Mouse (Mus musculus) forebrain, embryonic 12.5 days (tissue): ENCODE results near the gene Edf1. TPM values are rescaled to one million over a fixed set of nuclear protein-coding genes. Genes with fewer than 3 reads are reported as not detected.

Experiments
- ATAC-seq: fragments of 200-750 bp; cut with Nextera tagmentation; 2 replicates; pipeline ENCODE4 v1.8.0; 2017; ENCODE audit warnings: moderate TSS enrichment; ENCODE audit not compliant: low FRiP score
- H3K27ac ChIP-seq: fragments of 300-500 bp; sonication (generic); 2 replicates; pipeline ENCODE4 v1.5.1; 2016; ENCODE audit warnings: mild to moderate bottlenecking
- H3K27me3 ChIP-seq: fragments of 300-500 bp; sonication (generic); 2 replicates; pipeline ENCODE4 v1.6.1; 2016; ENCODE audit warnings: mild to moderate bottlenecking
- H3K36me3 ChIP-seq: fragments of 300-500 bp; sonication (generic); replicated peaks from 2 replicates; pipeline ENCODE4 v1.6.1; 2016; ENCODE audit warnings: mild to moderate bottlenecking
- H3K4me1 ChIP-seq: fragments of 300-500 bp; sonication (generic); 2 replicates; pipeline ENCODE4 v1.6.1; 2016
- H3K4me2 ChIP-seq: fragments of 300-500 bp; sonication (generic); 2 replicates; pipeline ENCODE4 v1.6.1; 2016; ENCODE audit warnings: mild to moderate bottlenecking, moderate library complexity
- H3K4me3 ChIP-seq: fragments of 300-500 bp; sonication (generic); replicated peaks from 2 replicates; pipeline ENCODE4 v1.5.1; 2016; ENCODE audit warnings: mild to moderate bottlenecking
- H3K9ac ChIP-seq: fragments of 300-500 bp; sonication (generic); 2 replicates; pipeline ENCODE4 v1.6.1; 2016; ENCODE audit warnings: mild to moderate bottlenecking
- H3K9me3 ChIP-seq: fragments of 300-500 bp; sonication (generic); 2 replicates; pipeline ENCODE4 v1.6.1; 2016
- WGBS: fragments of 180-500 bp; shearing (Covaris S2); methylation state at CpG from one replicate; pipeline ENCODE4 v1.1.7; 2016; 5-methylcytosine and 5-hydroxymethylcytosine counted together
- polyA plus RNA-seq: library from polyadenylated mRNA; unstranded; fragments of >200 nt; fragmentation: Nextera tagmentation; extraction: Ambion mirVana; gene quantifications from 2 replicates; pipeline ENCODE4 v1.2.1, GENCODE M21; 2016

Edf1 gene
- 332 and 360 TPM in 2 replicates for polyA plus RNA-seq

DNA sequence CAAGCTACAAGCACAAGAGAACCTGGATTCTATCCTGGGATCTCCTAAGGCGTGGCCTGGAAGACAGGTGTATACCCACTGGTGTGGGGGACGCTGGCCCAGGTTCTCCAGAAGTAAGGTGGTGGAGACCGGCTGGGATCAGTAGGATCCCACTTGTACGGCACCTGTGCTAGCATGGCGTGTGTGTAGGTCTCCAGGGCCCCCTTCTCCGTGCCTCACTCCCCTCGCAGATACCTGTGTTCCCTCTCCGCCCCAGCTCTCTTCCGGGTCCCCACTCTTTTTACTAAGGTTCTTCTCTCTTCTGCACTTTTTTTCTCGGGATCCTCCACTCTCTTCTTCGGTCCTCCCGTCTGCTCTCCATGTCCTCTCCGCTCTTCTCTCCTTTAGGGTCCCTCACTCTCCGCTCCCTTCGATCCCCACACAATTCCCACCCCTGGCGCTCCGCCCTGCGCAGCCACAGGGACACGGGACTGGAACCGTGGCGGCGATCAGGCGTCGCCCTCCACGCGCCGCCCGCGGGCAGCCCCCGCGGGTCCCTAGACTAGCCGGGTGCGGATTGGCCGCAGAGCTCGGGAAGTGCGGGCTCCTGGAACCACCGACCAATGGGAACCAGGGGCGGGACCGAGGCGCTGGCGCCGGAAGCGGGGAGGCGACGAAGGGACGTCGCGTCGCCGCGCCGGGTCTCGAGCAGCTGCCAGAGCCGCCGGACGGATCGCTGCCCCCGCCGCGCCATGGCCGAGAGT lies at the start of gene Edf1:
Gene Edf1, plus strand, starts transcription at position 627 of the 743 bp plus-strand sequence.
- H3K27ac ChIP-seq: peak within 1 kb of the TSS; percentile 77
- H3K4me1 ChIP-seq: peaks cover 22% of the 10 kb centered on the region
- peak within 1 kb of the TSS; percentile 95 for H3K4me3 ChIP-seq
- ATAC-seq: peak; percentile 99
- no peaks in the 10 kb centered on the region for H3K9me3 ChIP-seq
- no peaks in the 10 kb centered on the region for H3K27me3 ChIP-seq
- peak within 1 kb of the TSS; percentile 94 for H3K4me2 ChIP-seq
- H3K36me3 ChIP-seq: peaks cover 27% of the 10 kb centered on the region
- under 1% methylated on average over 60 of the region's 61 CpGs for WGBS
- H3K9ac ChIP-seq: peak within 1 kb of the TSS; percentile 96

DNA sequence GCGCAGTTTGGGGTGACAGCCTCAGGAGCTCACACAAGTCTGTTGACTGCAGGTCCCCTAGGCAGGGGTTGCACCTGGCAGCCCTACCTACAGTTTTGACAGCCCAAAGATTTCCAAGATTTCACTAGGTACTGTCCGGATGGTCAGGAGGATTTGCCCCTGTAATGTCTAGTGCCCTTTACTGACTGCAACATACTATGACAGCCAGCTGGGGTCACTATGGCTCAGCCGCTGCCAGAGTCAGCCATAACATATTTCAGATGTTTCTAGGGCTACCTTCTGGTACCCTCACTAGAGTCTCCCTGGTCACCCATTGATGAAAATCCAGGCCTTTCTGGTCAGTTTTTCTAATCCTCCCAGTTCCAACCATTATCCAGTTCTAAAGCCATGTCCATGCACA lies 47.7 kb upstream of the Edf1 start:
- Histone ChIP-seq H3K36me3 (peaks cover 13% of the 10 kb centered on the region), H3K4me1 (no peaks in the 10 kb centered on the region), H3K4me2 (no peak overlapping the region), H3K4me3 (no peak overlapping the region), H3K27me3 (peaks cover 2% of the 10 kb centered on the region; the same call in 1 of the 2 replicates), H3K9me3 (no peaks in the 10 kb centered on the region), H3K9ac (no peak overlapping the region), H3K27ac (no peak overlapping the region)
- 66% methylated on average over 3 of the region's 3 CpGs for WGBS
- no peak for ATAC-seq

GRCm38 (mm10) chr2:25526510-25527302 lies 30.9 kb upstream of the Edf1 start:
- H3K36me3 ChIP-seq: peaks cover 92% of the 10 kb centered on the region
- no peaks in the 10 kb centered on the region for H3K9me3 ChIP-seq
- H3K9ac ChIP-seq: no peak overlapping the region
- no peak overlapping the region for H3K27ac ChIP-seq
- H3K4me1 ChIP-seq: no peaks in the 10 kb centered on the region
- H3K27me3 ChIP-seq: no peaks in the 10 kb centered on the region
- H3K4me3 ChIP-seq: no peak overlapping the region
- ATAC-seq: no peak
- no peak overlapping the region for H3K4me2 ChIP-seq
- 90% methylated on average over 9 of the region's 9 CpGs for WGBS

DNA sequence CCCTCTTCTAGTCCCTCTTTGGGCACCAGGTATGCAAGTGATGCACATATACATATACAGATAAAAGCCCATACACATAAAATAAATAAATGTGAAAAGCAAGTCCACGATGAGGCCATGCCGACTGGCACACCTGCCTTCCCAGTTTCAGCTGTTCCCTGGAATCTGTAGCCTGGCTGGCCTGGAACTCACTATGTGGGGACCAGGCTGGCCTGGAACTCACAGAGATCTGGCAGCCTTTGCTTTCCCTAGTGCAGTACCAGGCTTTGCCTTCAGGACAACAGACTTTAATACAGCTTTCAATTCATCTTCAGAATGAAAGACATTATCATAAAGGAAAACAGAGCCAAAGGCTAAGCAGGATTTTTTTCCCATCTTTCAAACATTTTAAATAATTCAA lies 23.9 kb upstream of the Edf1 start:
- no peak for ATAC-seq
- no peak overlapping the region for H3K27ac ChIP-seq
- H3K4me1 ChIP-seq: no peaks in the 10 kb centered on the region
- H3K4me2 ChIP-seq: no peak overlapping the region
- H3K27me3 ChIP-seq: no peaks in the 10 kb centered on the region
- 92% methylated on average over 2 of the region's 2 CpGs for WGBS
- no peak overlapping the region for H3K4me3 ChIP-seq
- H3K9me3 ChIP-seq: no peaks in the 10 kb centered on the region
- H3K36me3 ChIP-seq: peaks cover 87% of the 10 kb centered on the region
- no peak overlapping the region for H3K9ac ChIP-seq

DNA sequence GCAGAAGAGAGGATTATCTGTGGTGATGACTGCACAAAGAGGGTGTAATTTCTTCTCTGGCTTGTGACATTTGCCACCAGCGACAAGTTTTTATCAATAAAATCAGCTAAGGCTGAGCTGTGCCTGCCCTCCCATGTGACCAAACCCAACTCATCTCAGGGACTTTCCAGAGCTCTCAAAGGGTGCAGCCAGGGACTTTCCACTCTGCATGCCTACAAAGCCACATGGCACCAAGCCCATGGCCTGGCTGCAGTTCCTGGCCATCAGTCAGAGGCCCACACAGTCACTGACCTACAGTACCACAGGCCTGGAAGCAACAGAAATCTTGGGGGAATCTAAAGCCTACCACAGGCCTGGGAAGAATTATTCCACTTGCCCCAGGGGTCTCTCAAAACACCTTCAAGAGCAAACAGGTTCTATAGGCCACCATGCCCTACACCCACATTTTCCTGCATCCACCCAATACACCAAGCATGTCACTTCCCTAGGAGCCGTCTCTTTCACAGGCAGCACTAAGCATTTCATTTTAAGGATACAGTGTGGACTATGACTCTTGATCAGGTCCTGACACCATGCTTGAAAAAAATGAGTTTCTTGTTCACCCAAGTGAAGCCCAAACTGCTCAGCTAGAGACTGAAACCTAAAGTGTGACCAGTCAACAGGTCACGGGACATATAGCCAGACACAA lies 23.3 kb upstream of the Edf1 start:
- Histone ChIP-seq H3K36me3 (peaks cover 84% of the 10 kb centered on the region), H3K27ac (no peak overlapping the region), H3K27me3 (no peaks in the 10 kb centered on the region), H3K4me2 (no peak overlapping the region), H3K9me3 (no peaks in the 10 kb centered on the region), H3K9ac (no peak overlapping the region), H3K4me3 (no peak overlapping the region), H3K4me1 (no peaks in the 10 kb centered on the region)
- ATAC-seq: no peak
- 94% methylated on average over 3 of the region's 3 CpGs for WGBS

GRCm38 (mm10) chr2:25534866-25535182 lies 22.8 kb upstream of the Edf1 start:
- 84% methylated on average over 2 of the region's 2 CpGs for WGBS
- H3K36me3 ChIP-seq: peaks cover 83% of the 10 kb centered on the region
- no peak for ATAC-seq
- H3K9me3 ChIP-seq: no peaks in the 10 kb centered on the region
- H3K9ac ChIP-seq: no peak overlapping the region
- H3K27ac ChIP-seq: no peak overlapping the region
- H3K4me3 ChIP-seq: no peak overlapping the region
- H3K4me1 ChIP-seq: no peaks in the 10 kb centered on the region
- H3K4me2 ChIP-seq: no peak overlapping the region
- no peaks in the 10 kb centered on the region for H3K27me3 ChIP-seq

GRCm38 (mm10) chr2:25536531-25536930 lies 21.1 kb upstream of the Edf1 start:
- Histone ChIP-seq H3K27me3 (no peaks in the 10 kb centered on the region), H3K36me3 (peaks cover 68% of the 10 kb centered on the region), H3K4me2 (no peak overlapping the region), H3K4me3 (no peak overlapping the region), H3K9ac (no peak overlapping the region), H3K27ac (no peak overlapping the region), H3K4me1 (no peaks in the 10 kb centered on the region), H3K9me3 (no peaks in the 10 kb centered on the region)
- no peak for ATAC-seq
- WGBS: 96% methylated on average over 8 of the region's 8 CpGs

- 94% methylated on average over 4 of the region's 4 CpGs for WGBS
These were observed 17.1 kb upstream of the Edf1 start for GRCm38 (mm10) chr2:25540541-25540948.

GRCm38 (mm10) chr2:25541644-25542367 lies 15.8 kb upstream of the Edf1 start:
- no peak overlapping the region for H3K9ac ChIP-seq
- H3K4me1 ChIP-seq: peaks cover 16% of the 10 kb centered on the region
- no peaks in the 10 kb centered on the region for H3K9me3 ChIP-seq
- H3K4me2 ChIP-seq: no peak overlapping the region
- H3K27me3 ChIP-seq: no peaks in the 10 kb centered on the region
- WGBS: 94% methylated on average over 10 of the region's 10 CpGs
- H3K4me3 ChIP-seq: no peak overlapping the region
- H3K36me3 ChIP-seq: peaks cover 24% of the 10 kb centered on the region
- no peak overlapping the region for H3K27ac ChIP-seq
- no peak for ATAC-seq

More at GRCm38 (mm10) chr2:25540541-25540948, 17.1 kb upstream of the Edf1 start:
- ATAC-seq: no peak
- H3K4me1 ChIP-seq: peaks cover 6% of the 10 kb centered on the region
- H3K36me3 ChIP-seq: peaks cover 36% of the 10 kb centered on the region
- H3K4me2 ChIP-seq: no peak overlapping the region
- no peaks in the 10 kb centered on the region for H3K9me3 ChIP-seq
- no peak overlapping the region for H3K9ac ChIP-seq
- H3K27me3 ChIP-seq: no peaks in the 10 kb centered on the region
- H3K4me3 ChIP-seq: no peak overlapping the region
- H3K27ac ChIP-seq: no peak overlapping the region

DNA sequence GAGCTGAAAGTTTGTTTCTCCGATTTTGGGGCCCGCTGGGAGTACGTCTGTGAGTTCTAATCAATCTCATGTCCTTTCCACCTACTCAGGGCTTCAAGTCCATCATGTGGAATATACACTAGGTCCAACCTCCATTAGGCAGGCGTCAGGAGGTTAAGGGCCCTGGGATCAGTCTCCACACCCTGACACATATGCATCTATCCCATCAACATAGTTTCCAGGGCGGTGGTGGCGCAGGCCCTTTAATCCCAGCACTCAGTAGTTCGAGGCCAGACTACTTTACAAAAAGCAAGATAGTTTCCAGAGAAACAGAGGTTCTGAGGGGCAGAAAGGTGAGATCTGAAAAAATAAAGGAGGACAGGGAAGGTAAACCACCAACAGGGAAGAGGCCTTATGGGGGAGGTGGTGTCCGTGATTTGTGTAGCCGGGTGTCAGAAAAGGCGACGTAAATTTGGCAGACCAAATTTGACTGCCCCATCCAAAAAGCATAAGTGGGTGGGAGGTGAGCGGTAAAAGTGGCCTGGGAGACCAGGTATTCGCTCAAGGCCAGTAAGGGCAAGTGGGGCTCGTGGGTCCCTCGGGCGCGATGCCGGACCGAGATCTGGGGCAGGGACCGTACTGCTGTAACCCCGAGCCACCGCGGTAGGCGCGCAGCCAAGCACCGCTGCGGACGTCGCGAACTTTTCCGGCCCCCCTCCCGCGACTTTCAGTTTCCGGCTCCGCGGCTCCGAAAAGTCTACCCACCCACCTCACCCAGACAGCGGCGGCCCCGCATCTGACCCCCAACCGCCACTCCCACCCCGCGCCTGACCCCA lies 11.4 kb upstream of the Edf1 start:
- peak; percentile 70 for ATAC-seq
- Histone ChIP-seq H3K4me1 (peaks cover 16% of the 10 kb centered on the region), H3K4me2 (peak overlapping the region; percentile 79), H3K9me3 (no peaks in the 10 kb centered on the region), H3K36me3 (no peaks in the 10 kb centered on the region; the same call in 1 of the 2 replicates), H3K4me3 (peak overlapping the region; percentile 70), H3K27me3 (no peaks in the 10 kb centered on the region), H3K9ac (peak overlapping the region; percentile 76), H3K27ac (peak overlapping the region; percentile 66)
- WGBS: 9% methylated on average over 43 of the region's 43 CpGs

GRCm38 (mm10) chr2:25546811-25547491 lies 10.7 kb upstream of the Edf1 start, which contains the start of gene Traf2:
Gene Traf2, minus strand, starts transcription at chr2:25546940.
- Histone ChIP-seq H3K36me3 (no peaks in the 10 kb centered on the region; the same call in 1 of the 2 replicates), H3K9me3 (no peaks in the 10 kb centered on the region), H3K4me2 (peak within 1 kb of the TSS; percentile 79), H3K27me3 (no peaks in the 10 kb centered on the region), H3K4me3 (peak within 1 kb of the TSS; percentile 70), H3K4me1 (peaks cover 16% of the 10 kb centered on the region), H3K27ac (peak within 1 kb of the TSS; percentile 66), H3K9ac (peak within 1 kb of the TSS; percentile 76)
- WGBS: 3% methylated on average over 48 of the region's 48 CpGs
- ATAC-seq: peak; percentile 99
